Mouse (Mus musculus) MEL (cell line): Measurements from ENCODE around the gene Epha4.

Source experiments
- CTCF ChIP-seq, 3 experiments: IDR thresholded peaks in 2 of 3; conservative IDR thresholded peaks in 1 of 3; 2 replicates each; pipeline ENCODE4 v1.5.1; 2011 to 2012; ENCODE audit warnings: low read length in 3 of 3, low read depth in 2 of 3, mild to moderate bottlenecking in 2 of 3, improper control_type of control experiment in 1 of 3, inconsistent platforms in 1 of 3, mixed read lengths in 1 of 3, moderate library complexity in 1 of 3; ENCODE audit not compliant: control insufficient read depth in 1 of 3, insufficient read depth in 1 of 3, poor library complexity in 1 of 3, severe bottlenecking in 1 of 3
- ELF1 ChIP-seq: IDR thresholded peaks from 2 replicates; pipeline ENCODE4 v1.6.1; 2014; ENCODE audit warnings: low read depth, mild to moderate bottlenecking, inconsistent platforms, low read length, improper control_type of control experiment, moderate library complexity
- GATA1 ChIP-seq: IDR thresholded peaks from 2 replicates; pipeline ENCODE4 v1.6.1; 2011; ENCODE audit warnings: low read depth, low read length, improper control_type of control experiment
- HCFC1 ChIP-seq: IDR thresholded peaks from 2 replicates; pipeline ENCODE4 v1.6.1; 2012; ENCODE audit warnings: low read depth, mild to moderate bottlenecking, inconsistent platforms, low read length, improper control_type of control experiment, moderate library complexity
- JUND ChIP-seq: IDR thresholded peaks from 2 replicates; pipeline ENCODE4 v1.6.1; 2011; ENCODE audit warnings: low read depth, mild to moderate bottlenecking, improper control_type of control experiment, low read length
- KAT2A ChIP-seq: conservative IDR thresholded peaks from 2 replicates; pipeline ENCODE4 v1.6.1; 2012; ENCODE audit warnings: low read depth, low read length, improper control_type of control experiment, inconsistent platforms
- MAFK ChIP-seq: IDR thresholded peaks from 2 replicates; pipeline ENCODE4 v1.6.1; 2011; ENCODE audit warnings: low read depth, mild to moderate bottlenecking, low read length, improper control_type of control experiment, borderline replicate concordance
- MAX ChIP-seq: IDR thresholded peaks from 2 replicates; pipeline ENCODE4 v1.6.1; 2011; ENCODE audit warnings: low read length, improper control_type of control experiment
- NRF1 ChIP-seq: IDR thresholded peaks from 2 replicates; pipeline ENCODE4 v1.6.1; 2014; ENCODE audit warnings: low read depth, mild to moderate bottlenecking, inconsistent platforms, low read length, improper control_type of control experiment, moderate library complexity; ENCODE audit not compliant: poor library complexity, insufficient read depth, severe bottlenecking
- POLR2A ChIP-seq, 2 experiments: IDR thresholded peaks; 2 replicates each; pipeline ENCODE4 v1.6.1; 2011 to 2012; ENCODE audit warnings: low read length in 2 of 2, mild to moderate bottlenecking in 2 of 2, control low read depth in 1 of 2, improper control_type of control experiment in 1 of 2, low read depth in 1 of 2, moderate library complexity in 1 of 2; ENCODE audit not compliant: control insufficient read depth in 1 of 2, insufficient read depth in 1 of 2, poor library complexity in 1 of 2
- RCOR1 ChIP-seq: IDR thresholded peaks from 2 replicates; pipeline ENCODE4 v1.6.1; 2012; ENCODE audit warnings: low read depth, mild to moderate bottlenecking, inconsistent platforms, low read length, improper control_type of control experiment
- TAL1 ChIP-seq: IDR thresholded peaks from 2 replicates; pipeline ENCODE4 v1.6.1; 2012; ENCODE audit warnings: mild to moderate bottlenecking, inconsistent platforms, low read length, moderate library complexity, mixed read lengths
- TBP ChIP-seq: IDR thresholded peaks from 2 replicates; pipeline ENCODE4 v1.8.0; 2011; ENCODE audit warnings: low read depth, low read length, improper control_type of control experiment
- ZC3H11A ChIP-seq: IDR thresholded peaks from 2 replicates; pipeline ENCODE4 v1.6.1; 2012; ENCODE audit warnings: low read depth, mild to moderate bottlenecking, inconsistent platforms, low read length, improper control_type of control experiment

GRCm38 (mm10) chr1:77429174-77429573 lies 85.7 kb downstream of the Epha4 start:
- no peak for TF ChIP-seq TAL1
- TF ChIP-seq CTCF (IDR thresholded peaks at IDR 0.05 in 2 of 3, conservative IDR thresholded peaks at IDR 0.05 in 1 of 3; ENCODE audit: control insufficient read depth in 1 of 3, insufficient read depth in 1 of 3, low read depth in 2 of 3, low read length in 3 of 3, poor library complexity in 1 of 3, severe bottlenecking in 1 of 3) = no peak
- TF ChIP-seq RCOR1 = no peak
- TF ChIP-seq MAX = no peak
- no peak for TF ChIP-seq TBP
- TF ChIP-seq KAT2A = no peak
- no peak for TF ChIP-seq NRF1
- TF ChIP-seq GATA1 = no peak
- no peak for TF ChIP-seq ELF1
- TF ChIP-seq ZC3H11A = no peak
- no peak for TF ChIP-seq JUND
- TF ChIP-seq MAFK = no peak
- TF ChIP-seq HCFC1 = no peak
- no peak for TF ChIP-seq POLR2A (IDR thresholded peaks at IDR 0.05; ENCODE audit: control insufficient read depth in 1 of 2, insufficient read depth in 1 of 2, low read depth in 1 of 2, low read length in 2 of 2, poor library complexity in 1 of 2)
